Mouse (Mus musculus) heart, adult 2 months (tissue): ENCODE results near the gene Pgbd1. TPM values are rescaled to one million over a fixed set of nuclear protein-coding genes. Genes with fewer than 3 reads are reported as not detected.
"Not testable (repeated sequence)": the region's sequence is repeated elsewhere in the genome, so short reads cannot be mapped to it uniquely, and the experiment has no call there.

ENCODE experiments used
- DNase-seq, 2 experiments: peaks; one replicate each; pipeline ENCODE4 v3.0.0; 2021
- H3K27ac ChIP-seq: fragments of 200-600 bp; 2 replicates; pipeline ENCODE4 v1.8.1; 2022
- H3K27me3 ChIP-seq: fragments of 200-500 bp; 2 replicates; pipeline ENCODE4 v1.6.1; 2012; ENCODE audit warnings: mild to moderate bottlenecking, low read length, inconsistent platforms, mixed read lengths; ENCODE audit not compliant: control insufficient read depth, insufficient read depth
- H3K36me3 ChIP-seq: fragments of 200-500 bp; 2 replicates; pipeline ENCODE4 v1.6.1; 2012; ENCODE audit warnings: low read length, inconsistent platforms; ENCODE audit not compliant: control insufficient read depth, insufficient read depth
- H3K4me1 ChIP-seq: fragments of 200-500 bp; 2 replicates; pipeline ENCODE4 v1.6.1; 2011; ENCODE audit warnings: low read length; ENCODE audit not compliant: control insufficient read depth, insufficient read depth
- H3K4me3 ChIP-seq: fragments of 200-600 bp; 2 replicates; pipeline ENCODE4 v1.8.1; 2022
- H3K79me2 ChIP-seq: fragments of 200-500 bp; replicated peaks from 2 replicates; pipeline ENCODE4 v1.6.1; 2012; ENCODE audit warnings: mild to moderate bottlenecking, inconsistent platforms, low read length, moderate library complexity, mixed read lengths; ENCODE audit not compliant: control insufficient read depth, insufficient read depth
- H3K9ac ChIP-seq: fragments of 200-500 bp; 2 replicates; pipeline ENCODE4 v1.6.1; 2012; ENCODE audit warnings: low read depth, mild to moderate bottlenecking, control low read depth, inconsistent platforms, low read length, mixed read lengths
- CTCF ChIP-seq: fragments of 200-600 bp; IDR thresholded peaks from 2 replicates; pipeline ENCODE4 v1.8.1; 2022; ENCODE audit warnings: antibody characterized with exemption, mild to moderate bottlenecking, moderate library complexity
- EP300 ChIP-seq: fragments of 200-500 bp; IDR thresholded peaks from 2 replicates; pipeline ENCODE4 v1.6.1; 2011; ENCODE audit warnings: low read depth, low read length, control low read depth; ENCODE audit not compliant: insufficient read depth
- POLR2A ChIP-seq: fragments of 200-500 bp; IDR thresholded peaks from 2 replicates; pipeline ENCODE4 v1.6.1; 2011; ENCODE audit warnings: mild to moderate bottlenecking, low read depth, low read length, control low read depth; ENCODE audit not compliant: insufficient read depth
- WGBS: fragments of 180-500 bp; shearing (Covaris S2); methylation state at CpG from one replicate; pipeline ENCODE4 v1.1.7; 2018; 5-methylcytosine and 5-hydroxymethylcytosine counted together
- intact Hi-C: fragments of 180-260 bp; cut with DNase I; formaldehyde crosslinking; loops from one replicate; pipeline ENCODE4 v1.15.1; 2025
- polyA plus RNA-seq: library from polyadenylated mRNA; depleted of rRNA; stranded (reverse); fragments of >200 nt; gene quantifications from 2 replicates; pipeline ENCODE4 v1.2.3, GENCODE M21; 2012
- total RNA-seq, 2 experiments: library from RNA; stranded (reverse); gene quantifications; 2 replicates each; pipeline ENCODE4 v1.2.3; 2021

Pgbd1 gene
- total and polyA plus RNA-seq, 3 experiments: 0.41 to 0.50 (median 0.43) TPM

- peaks cover 6% of the 10 kb centered on the region for H3K4me1 ChIP-seq
- peak; percentile 87 to 90 for DNase-seq
- no peaks in the 10 kb centered on the region for H3K27me3 ChIP-seq
- peak within 1 kb of the TSS; percentile 88 for H3K4me3 ChIP-seq
- H3K9ac ChIP-seq: peak within 1 kb of the TSS; percentile 88
- peaks cover 27% of the 10 kb centered on the region for H3K36me3 ChIP-seq
- H3K27ac ChIP-seq: peak within 1 kb of the TSS; percentile 95
- H3K79me2 ChIP-seq: no peaks in the 10 kb centered on the region
- TF ChIP-seq EP300 (0 out of 2 replicates have a peak, but pooled peaks have one; percentile 46), CTCF (no peak), POLR2A (peak; percentile 86)
- intact Hi-C loops: loop anchor here (1.0 to 5.0 kb wide), 5 partner anchors 40 to 129 kb away; partner anchors contain the start of genes Nkapl, Zkscan8, Zscan12 and Zscan26
- under 1% methylated on average over 35 of the region's 35 CpGs for WGBS
Measured at GRCm38 (mm10) chr13:21402287-21402846, 38.5 kb downstream of the Pgbd1 start, which contains the start of gene Zkscan3. Gene Zkscan3, minus strand, starts transcription at chr13:21402755.

- H3K27ac ChIP-seq: peak overlapping the region; percentile 95
- intact Hi-C loops: loop anchor here (1.0 to 5.0 kb wide), 5 partner anchors 39 to 130 kb away; partner anchors contain the start of genes Nkapl, Zkscan8, Zscan12 and Zscan26
- no peak for DNase-seq
- peaks cover 6% of the 10 kb centered on the region for H3K4me1 ChIP-seq
- peak overlapping the region; percentile 88 for H3K4me3 ChIP-seq
- WGBS: 7% methylated on average over 12 of the region's 12 CpGs
- H3K27me3 ChIP-seq: no peaks in the 10 kb centered on the region
- H3K36me3 ChIP-seq: peaks cover 27% of the 10 kb centered on the region
- H3K9ac ChIP-seq: peak overlapping the region; percentile 88
- H3K79me2 ChIP-seq: no peaks in the 10 kb centered on the region
- TF ChIP-seq CTCF: no peak
- no peak for TF ChIP-seq POLR2A
- no peak for TF ChIP-seq EP300
Measured at GRCm38 (mm10) chr13:21401636-21402286, 39.1 kb downstream of the Pgbd1 start.

- H3K27me3 ChIP-seq: no peaks in the 10 kb centered on the region
- no peaks in the 10 kb centered on the region for H3K79me2 ChIP-seq
- peaks cover 27% of the 10 kb centered on the region for H3K36me3 ChIP-seq
- TF ChIP-seq EP300: no peak
- no peak for TF ChIP-seq POLR2A
- TF ChIP-seq CTCF: no peak
- no peak overlapping the region for H3K27ac ChIP-seq
- peaks cover 6% of the 10 kb centered on the region for H3K4me1 ChIP-seq
- no peak overlapping the region for H3K9ac ChIP-seq
- H3K4me3 ChIP-seq: peak overlapping the region; percentile 88
- 42% methylated on average over 3 of the region's 3 CpGs for WGBS
- intact Hi-C loops: loop anchor here (5.0 kb wide), 1 partner anchor 66 kb away; the partner anchor contains the start of gene Nkapl
- DNase-seq: no peak
Measured at GRCm38 (mm10) chr13:21401166-21401565, 39.7 kb downstream of the Pgbd1 start.

GRCm38 (mm10) chr13:21397486-21397885 is 43.4 kb downstream of the Pgbd1 start:
- DNase-seq: no peak
- no peak for TF ChIP-seq EP300
- TF ChIP-seq CTCF: no peak
- no peak for TF ChIP-seq POLR2A
- H3K4me3 ChIP-seq: no peak overlapping the region
- H3K36me3 ChIP-seq: peaks cover 37% of the 10 kb centered on the region
- no peaks in the 10 kb centered on the region for H3K79me2 ChIP-seq
- WGBS: 59% methylated on average over 2 of the region's 2 CpGs
- no peaks in the 10 kb centered on the region for H3K27me3 ChIP-seq
- no peak overlapping the region for H3K9ac ChIP-seq
- H3K27ac ChIP-seq: no peak overlapping the region
- H3K4me1 ChIP-seq: peaks cover 6% of the 10 kb centered on the region
- intact Hi-C loops: loop anchor here (2.0 kb wide), 1 partner anchor 69 kb away; no protein-coding TSS in a partner anchor

- H3K36me3 ChIP-seq: peaks cover 33% of the 10 kb centered on the region
- peak; percentile 26 to 53 for DNase-seq
- intact Hi-C loops: loop anchor here (2.0 kb wide), 1 partner anchor 67 kb away; no protein-coding TSS in a partner anchor
- not testable (repeated sequence) for H3K4me1 ChIP-seq, H3K4me3 ChIP-seq, H3K79me2 ChIP-seq, H3K27ac ChIP-seq, H3K27me3 ChIP-seq, H3K9ac ChIP-seq
- 90% methylated on average over 18 of the region's 18 CpGs for WGBS
Measured at GRCm38 (mm10) chr13:21396048-21396447, 44.8 kb downstream of the Pgbd1 start.

GRCm38 (mm10) chr13:21395623-21396022 is 45.2 kb downstream of the Pgbd1 start:
- Histone ChIP-seq H3K79me2 (no peaks in the 10 kb centered on the region), H3K4me1 (peaks cover 3% of the 10 kb centered on the region), H3K27me3 (no peaks in the 10 kb centered on the region), H3K9ac (no peak overlapping the region), H3K36me3 (peaks cover 35% of the 10 kb centered on the region), H3K27ac (no peak overlapping the region), H3K4me3 (no peak overlapping the region)
- intact Hi-C loops: loop anchor here (2.0 kb wide), 1 partner anchor 67 kb away; no protein-coding TSS in a partner anchor
- WGBS: 93% methylated on average over 6 of the region's 6 CpGs
- TF ChIP-seq EP300: no peak
- TF ChIP-seq CTCF: no peak
- no peak for TF ChIP-seq POLR2A
- no peak for DNase-seq
